ENCODE assay signal across 14 mouse cellular contexts in the genomic region with DNA sequence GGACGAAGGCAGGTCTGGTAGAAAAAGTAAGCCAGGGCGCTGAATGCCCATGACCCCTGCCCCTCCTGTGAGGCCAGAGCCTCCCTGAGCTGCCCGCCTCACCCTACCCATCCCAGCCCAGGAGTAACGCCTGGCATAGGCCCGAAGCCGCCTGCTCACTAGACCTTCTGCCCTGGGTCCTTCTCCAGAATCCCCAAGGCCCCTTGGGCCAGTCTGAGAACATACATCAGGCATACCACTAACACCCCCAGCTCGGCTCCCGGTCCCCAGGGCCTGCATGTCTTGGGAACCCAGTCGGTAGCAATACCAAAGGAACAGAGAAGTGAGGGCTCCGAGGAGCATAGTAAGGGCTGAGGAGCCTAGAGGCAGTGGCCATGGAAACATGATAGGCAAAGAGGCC. TPM values are rescaled to one million over a fixed set of nuclear protein-coding genes. Genes with fewer than 3 reads are reported as not detected.
A peak's percentile ranks its signal among the peaks of the same experiment; 100 is the strongest.
DNase-seq lines count a peak whose midpoint lies in the region; ATAC-seq and TF ChIP-seq lines count a peak whose summit lies in the region.
"Had no signal": no experiment of that assay in that cellular context is flagged by ENCODE, and none has a peak within 500 bp of the region (broad histone marks: within the 10 kb centered on the region; RNA-seq: fewer than 3 reads in every experiment).

No protein-coding gene starts in this region.

- WGBS in forebrain, embryonic 13.5 days, result 81% methylated on average over 10 of the region's 10 CpGs
- WGBS in hindbrain, embryonic 15.5 days, result 77% methylated on average over 9 of the region's 10 CpGs
- whole genome bisulfite sequencing in neural tube, embryonic 12.5 days, result 76% methylated on average over 9 of the region's 10 CpGs
- 86% methylated on average over 10 of the region's 10 CpGs for WGBS in stomach, postnatal 0 days

- H3K27ac ChIP-seq in left cerebral cortex, adult 2 months, result peak overlapping the region; percentile 93
- peak overlapping the region; percentile 87; the same call in 1 of the 2 replicates for H3K27ac ChIP-seq in forebrain, embryonic 13.5 days
- H3K27ac ChIP-seq in hindbrain, embryonic 15.5 days (replicated peaks), result peak overlapping the region; percentile 92
- H3K27ac ChIP-seq in neural tube, embryonic 12.5 days, result peak overlapping the region; percentile 74; the same call in 1 of the 2 replicates
- no peak overlapping the region for H3K27ac ChIP-seq in stomach, postnatal 0 days (replicated peaks)

- H3K4me1 ChIP-seq in forebrain, embryonic 13.5 days, result peaks cover 47% of the 10 kb centered on the region
- H3K4me1 ChIP-seq in hindbrain, embryonic 15.5 days (replicated peaks), result peaks cover 55% of the 10 kb centered on the region
- peaks cover 25% of the 10 kb centered on the region for H3K4me1 ChIP-seq in neural tube, embryonic 12.5 days
- H3K4me1 ChIP-seq in stomach, postnatal 0 days (replicated peaks; ENCODE audit: control insufficient read depth, insufficient read depth), result no peaks in the 10 kb centered on the region

- peak overlapping the region; percentile 79 for H3K4me3 ChIP-seq in left cerebral cortex, adult 2 months
- H3K4me3 ChIP-seq in forebrain, embryonic 13.5 days, result peak overlapping the region; percentile 60
- H3K4me3 ChIP-seq in hindbrain, embryonic 15.5 days, result peak overlapping the region; percentile 53
- H3K4me3 ChIP-seq in neural tube, embryonic 12.5 days, result peak overlapping the region; percentile 50; the same call in 1 of the 2 replicates
- H3K4me3 ChIP-seq in stomach, postnatal 0 days (ENCODE audit: low read depth, low read length), result no peak overlapping the region
- H3K4me3 ChIP-seq: erythroblast, embryonic 14.5 days had no signal

- peak overlapping the region; percentile 98 for H3K4me2 ChIP-seq in forebrain, embryonic 13.5 days
- H3K4me2 ChIP-seq in hindbrain, embryonic 15.5 days, result peak overlapping the region; percentile 84
- peak overlapping the region; percentile 98 for H3K4me2 ChIP-seq in neural tube, embryonic 12.5 days (replicated peaks)
- H3K4me2 ChIP-seq in stomach, postnatal 0 days (replicated peaks; ENCODE audit: low read depth), result no peak overlapping the region

- H3K9me3 ChIP-seq in forebrain, embryonic 13.5 days (replicated peaks), result no peaks in the 10 kb centered on the region
- no peaks in the 10 kb centered on the region for H3K9me3 ChIP-seq in hindbrain, embryonic 15.5 days
- no peaks in the 10 kb centered on the region for H3K9me3 ChIP-seq in neural tube, embryonic 12.5 days
- no peaks in the 10 kb centered on the region for H3K9me3 ChIP-seq in stomach, postnatal 0 days (ENCODE audit: control insufficient read depth, low read length)

- intact Hi-C loops in left cerebral cortex, adult 2 months (cut with DNase I), result loop anchor here (2.0 to 5.0 kb wide), 2 partner anchors 64 to 154 kb away; partner anchors contain the start of gene Taok2
- intact Hi-C loops in left cerebral cortex, postnatal 4 days (cut with DNase I), result loop anchor here (10.0 kb wide), 1 partner anchor 156 kb away; no protein-coding TSS in a partner anchor

- ATAC-seq in forebrain, embryonic 13.5 days, result no peak
- ATAC-seq in hindbrain, embryonic 15.5 days (ENCODE audit: low FRiP score, low read depth), result no peak
- ATAC-seq in neural tube, embryonic 12.5 days (ENCODE audit: low FRiP score, low read depth), result no peak
- ATAC-seq in stomach, postnatal 0 days (ENCODE audit: low FRiP score, low TSS enrichment), result no peak

- DNase-seq in left cerebral cortex, adult 2 months (ENCODE audit: extremely low spot score in 1 of 2, low spot score in 2 of 2), result no peak
- no peak for DNase-seq in left cerebral cortex, postnatal 4 days
- DNase-seq in urinary bladder, postnatal 25 days (ENCODE audit: low spot score), result no peak
- no peak for DNase-seq in layer of hippocampus, postnatal 25 days (ENCODE audit: extremely low spot score in 1 of 2, low spot score in 1 of 2)
- DNase-seq in stomach, postnatal 0 days (ENCODE audit: low spot score), result no peak
- DNase-seq: adrenal gland, postnatal 10 days; gastrocnemius, postnatal 36 days; kidney, adult 11 months; lung, adult 18-20 months had no signal

- TF ChIP-seq EP300 in stomach, postnatal 0 days (optimal IDR thresholded peaks at IDR 0.05), result no peak

- no peak for TF ChIP-seq CTCF in left cerebral cortex, adult 2 months (IDR thresholded peaks at IDR 0.05)
- no peak for TF ChIP-seq CTCF in stomach, postnatal 0 days (IDR thresholded peaks at IDR 0.05; ENCODE audit: low read depth)

- peaks cover 35% of the 10 kb centered on the region for H3K27me3 ChIP-seq in forebrain, embryonic 13.5 days
- H3K27me3 ChIP-seq in hindbrain, embryonic 15.5 days, result no peaks in the 10 kb centered on the region
- peaks cover 17% of the 10 kb centered on the region for H3K27me3 ChIP-seq in neural tube, embryonic 12.5 days (replicated peaks)
- no peaks in the 10 kb centered on the region for H3K27me3 ChIP-seq in stomach, postnatal 0 days (ENCODE audit: control insufficient read depth, insufficient read depth, low read length)

- peaks cover 27% of the 10 kb centered on the region for H3K36me3 ChIP-seq in forebrain, embryonic 13.5 days (ENCODE audit: poor library complexity, severe bottlenecking)
- peaks cover 19% of the 10 kb centered on the region for H3K36me3 ChIP-seq in hindbrain, embryonic 15.5 days
- H3K36me3 ChIP-seq in neural tube, embryonic 12.5 days, result peaks cover 18% of the 10 kb centered on the region
- H3K36me3 ChIP-seq in stomach, postnatal 0 days (ENCODE audit: control insufficient read depth, insufficient read depth, low read length), result no peaks in the 10 kb centered on the region

- peak overlapping the region; percentile 77 for H3K9ac ChIP-seq in forebrain, embryonic 13.5 days
- peak overlapping the region; percentile 65 for H3K9ac ChIP-seq in hindbrain, embryonic 15.5 days
- 0 out of 2 replicates have a peak overlapping the region, but pooled peaks have one; percentile 67 for H3K9ac ChIP-seq in neural tube, embryonic 12.5 days
- H3K9ac ChIP-seq in stomach, postnatal 0 days (ENCODE audit: low read length), result no peak overlapping the region

RNA-seq across cellular contexts. Expression of gene Asphd1, which starts 0.8 kb away (rescaled TPM):
- 10 to 100 TPM; 51.4 to 55.8 TPM for total RNA-seq in left cerebral cortex, adult 2 months (2021)
- total RNA-seq in left cerebral cortex, postnatal 4 days (2021), result 10 to 100 TPM; 26.5 to 31.9 TPM
- 2.5 and 5.1 TPM in 2 replicates for polyA plus RNA-seq in forebrain, embryonic 13.5 days (2015; fragmentation: Nextera tagmentation; extraction: Ambion mirVana)
- 9.8 and 10.1 TPM in 2 replicates for polyA plus RNA-seq in hindbrain, embryonic 15.5 days (2015; fragmentation: Nextera tagmentation; extraction: Ambion mirVana)
- 2.5 and 2.8 TPM in 2 replicates for polyA plus RNA-seq in neural tube, embryonic 12.5 days (2016; fragmentation: Nextera tagmentation; extraction: Ambion mirVana)
- 10 to 100 TPM; 33.4 to 36.6 TPM for total RNA-seq in layer of hippocampus, postnatal 25 days (2021)
- polyA plus RNA-seq in stomach, postnatal 0 days (2015; fragmentation: Nextera tagmentation; extraction: Ambion mirVana), result 0.28 and 0.40 TPM in 2 replicates
- total RNA-seq: gastrocnemius, postnatal 36 days had no signal
- polyA plus RNA-seq: erythroblast, embryonic 14.5 days; heart, postnatal 0 days had no signal

RNA-seq across cellular contexts. Expression of gene Sez6l2, which starts 1.7 kb away (rescaled TPM):
- 100 to 1,000 TPM; 421 to 427 TPM for total RNA-seq in left cerebral cortex, adult 2 months (2021)
- total RNA-seq in left cerebral cortex, postnatal 4 days (2021), result 100 to 1,000 TPM; 214 to 235 TPM
- 16.8 and 18.4 TPM in 2 replicates for polyA plus RNA-seq in forebrain, embryonic 13.5 days (2015; fragmentation: Nextera tagmentation; extraction: Ambion mirVana)
- polyA plus RNA-seq in hindbrain, embryonic 15.5 days (2015; fragmentation: Nextera tagmentation; extraction: Ambion mirVana), result 49.3 and 55.9 TPM in 2 replicates
- polyA plus RNA-seq in neural tube, embryonic 12.5 days (2016; fragmentation: Nextera tagmentation; extraction: Ambion mirVana), result 17.7 and 20.0 TPM in 2 replicates
- 100 to 1,000 TPM; 411 to 438 TPM for total RNA-seq in layer of hippocampus, postnatal 25 days (2021)
- polyA plus RNA-seq in stomach, postnatal 0 days (2015; fragmentation: Nextera tagmentation; extraction: Ambion mirVana), result 1.5 and 1.6 TPM in 2 replicates

RNA-seq across cellular contexts. Expression of gene Kctd13, which starts 19.9 kb away (rescaled TPM):
- 100 to 1,000 TPM; 135 to 146 TPM for total RNA-seq in left cerebral cortex, adult 2 months (2021)
- 100 to 1,000 TPM; 151 to 167 TPM for total RNA-seq in left cerebral cortex, postnatal 4 days (2021)
- 69.4 and 69.8 TPM in 2 replicates for polyA plus RNA-seq in forebrain, embryonic 13.5 days (2015; fragmentation: Nextera tagmentation; extraction: Ambion mirVana)
- polyA plus RNA-seq in hindbrain, embryonic 15.5 days (2015; fragmentation: Nextera tagmentation; extraction: Ambion mirVana), result 118 and 130 TPM in 2 replicates
- polyA plus RNA-seq in neural tube, embryonic 12.5 days (2016; fragmentation: Nextera tagmentation; extraction: Ambion mirVana), result 62.1 and 62.8 TPM in 2 replicates
- 100 to 1,000 TPM; 150 to 160 TPM for total RNA-seq in layer of hippocampus, postnatal 25 days (2021)
- polyA plus RNA-seq in stomach, postnatal 0 days (2015; fragmentation: Nextera tagmentation; extraction: Ambion mirVana), result 9.7 and 10.2 TPM in 2 replicates

RNA-seq across cellular contexts. Expression of gene Tmem219, which starts 25.9 kb away (rescaled TPM):
- total RNA-seq in left cerebral cortex, adult 2 months (2021), result 10 to 100 TPM; 17.3 to 22.0 TPM
- total RNA-seq in left cerebral cortex, postnatal 4 days (2021), result 10 to 100 TPM; 19.4 to 20.8 TPM
- polyA plus RNA-seq in forebrain, embryonic 13.5 days (2015; fragmentation: Nextera tagmentation; extraction: Ambion mirVana), result 30.5 and 35.3 TPM in 2 replicates
- polyA plus RNA-seq in hindbrain, embryonic 15.5 days (2015; fragmentation: Nextera tagmentation; extraction: Ambion mirVana), result 28.6 and 30.4 TPM in 2 replicates
- 21.7 and 22.0 TPM in 2 replicates for polyA plus RNA-seq in neural tube, embryonic 12.5 days (2016; fragmentation: Nextera tagmentation; extraction: Ambion mirVana)
- 10 to 100 TPM; 20.2 to 25.5 TPM for total RNA-seq in layer of hippocampus, postnatal 25 days (2021)
- polyA plus RNA-seq in stomach, postnatal 0 days (2015; fragmentation: Nextera tagmentation; extraction: Ambion mirVana), result 32.9 and 36.3 TPM in 2 replicates

RNA-seq across cellular contexts. Expression of gene Cdipt, which starts 27.1 kb away (rescaled TPM):
- 100 to 1,000 TPM; 181 to 186 TPM for total RNA-seq in left cerebral cortex, adult 2 months (2021)
- total RNA-seq in left cerebral cortex, postnatal 4 days (2021), result 100 to 1,000 TPM in 1 of 2 experiments, 10 to 100 TPM in 1; 92.7 to 104 TPM
- 82.9 and 95.8 TPM in 2 replicates for polyA plus RNA-seq in forebrain, embryonic 13.5 days (2015; fragmentation: Nextera tagmentation; extraction: Ambion mirVana)
- 131 and 140 TPM in 2 replicates for polyA plus RNA-seq in hindbrain, embryonic 15.5 days (2015; fragmentation: Nextera tagmentation; extraction: Ambion mirVana)
- polyA plus RNA-seq in neural tube, embryonic 12.5 days (2016; fragmentation: Nextera tagmentation; extraction: Ambion mirVana), result 101 and 103 TPM in 2 replicates
- total RNA-seq in layer of hippocampus, postnatal 25 days (2021), result 100 to 1,000 TPM; 157 to 177 TPM
- polyA plus RNA-seq in stomach, postnatal 0 days (2015; fragmentation: Nextera tagmentation; extraction: Ambion mirVana), result 79.3 and 80.4 TPM in 2 replicates
